Mouse (Mus musculus) myocyte (in vitro differentiated cells): ENCODE measurements around the gene Iqcn. TPM values are rescaled to one million over a fixed set of nuclear protein-coding genes. Genes with fewer than 3 reads are reported as not detected.

Source experiments
- H3K27me3 ChIP-seq: one replicate; pipeline ENCODE4 v1.6.1; 2011; ENCODE audit not compliant: control insufficient read depth, insufficient read depth, insufficient read length
- H3K36me3 ChIP-seq: one replicate; pipeline ENCODE4 v1.6.1; 2011; ENCODE audit not compliant: control insufficient read depth, insufficient read depth
- H3K4me2 ChIP-seq: one replicate; pipeline ENCODE4 v1.6.1; 2011; ENCODE audit warnings: low read depth, control low read depth
- H3K4me3 ChIP-seq: one replicate; pipeline ENCODE4 v1.5.1; 2011; ENCODE audit warnings: mild to moderate bottlenecking, control low read depth, moderate library complexity
- H3K79me2 ChIP-seq: one replicate; pipeline ENCODE4 v1.6.1; 2011; ENCODE audit not compliant: control insufficient read depth, insufficient read depth
- H3ac ChIP-seq: one replicate; pipeline ENCODE4 v1.6.1; 2011; ENCODE audit not compliant: control insufficient read depth, insufficient read length
- CEBPB ChIP-seq: IDR thresholded peaks from 2 replicates; pipeline ENCODE4 v1.6.1; 2011; ENCODE audit warnings: mild to moderate bottlenecking, moderate library complexity; ENCODE audit not compliant: poor library complexity, insufficient read depth, severe bottlenecking
- E2F4 ChIP-seq: IDR thresholded peaks from one replicate; pipeline ENCODE4 v1.6.1; 2011; ENCODE audit warnings: mild to moderate bottlenecking, control low read depth, moderate library complexity; ENCODE audit not compliant: insufficient read depth
- MAX ChIP-seq: IDR thresholded peaks from one replicate; pipeline ENCODE4 v1.6.1; 2011; ENCODE audit warnings: low read depth, mild to moderate bottlenecking, control low read depth
- MYOD1 ChIP-seq, 3 experiments: IDR thresholded peaks; one replicate each; pipeline ENCODE4 v1.6.1; 2011; ENCODE audit warnings: control low read depth in 2 of 3, low read depth in 2 of 3, mild to moderate bottlenecking in 2 of 3, moderate library complexity in 1 of 3; ENCODE audit not compliant: insufficient read length in 2 of 3, control insufficient read depth in 1 of 3
- MYOG ChIP-seq, 3 experiments: IDR thresholded peaks; one replicate each; pipeline ENCODE4 v1.6.1; 2011; ENCODE audit warnings: control low read depth in 2 of 3, low read depth in 2 of 3, mild to moderate bottlenecking in 2 of 3; ENCODE audit not compliant: insufficient read length in 2 of 3, control insufficient read depth in 1 of 3, insufficient read depth in 1 of 3
- POLR2A ChIP-seq: IDR thresholded peaks from one replicate; pipeline ENCODE4 v1.6.1; 2011; ENCODE audit warnings: low read depth, mild to moderate bottlenecking, control low read depth, moderate library complexity; ENCODE audit not compliant: insufficient read length
- POLR2AphosphoS2 ChIP-seq: IDR thresholded peaks from one replicate; pipeline ENCODE4 v1.6.1; 2011; ENCODE audit warnings: low read depth, control low read depth; ENCODE audit not compliant: insufficient read length
- REST ChIP-seq: IDR thresholded peaks from one replicate; pipeline ENCODE4 v1.6.1; 2011; ENCODE audit warnings: mild to moderate bottlenecking, control low read depth, moderate library complexity; ENCODE audit not compliant: insufficient read depth, insufficient read length
- SRF ChIP-seq: IDR thresholded peaks from one replicate; pipeline ENCODE4 v1.6.1; 2011; ENCODE audit warnings: low read depth; ENCODE audit not compliant: control insufficient read depth, insufficient read length
- TCF12 ChIP-seq: IDR thresholded peaks from one replicate; pipeline ENCODE4 v1.6.1; 2011; ENCODE audit warnings: mild to moderate bottlenecking, control low read depth; ENCODE audit not compliant: poor library complexity, insufficient read depth, severe bottlenecking
- TCF3 ChIP-seq: IDR thresholded peaks from one replicate; pipeline ENCODE4 v1.6.1; 2011; ENCODE audit warnings: low read depth, control low read depth; ENCODE audit not compliant: insufficient read length
- USF1 ChIP-seq: IDR thresholded peaks from one replicate; pipeline ENCODE4 v1.6.1; 2011; ENCODE audit warnings: low read depth, mild to moderate bottlenecking, control low read depth, moderate library complexity
- polyA plus RNA-seq: library from polyadenylated mRNA; unstranded; fragments of >200 nt; fragmentation: generic; extraction: Trizol; gene quantifications from one replicate; pipeline ENCODE4 v1.2.1, GENCODE M21; 2012; ENCODE audit warnings: missing spikeins

Gene Iqcn
- polyA plus RNA-seq, 1 experiment = 0.02 TPM

GRCm38 (mm10) chr8:70721601-70722000 lies 18.3 kb downstream of the Iqcn start:
- Histone ChIP-seq H3K4me3 (no peak overlapping the region), H3K4me2 (no peak overlapping the region), H3ac (no peak overlapping the region), H3K79me2 (no peaks in the 10 kb centered on the region), H3K36me3 (no peaks in the 10 kb centered on the region), H3K27me3 (no peaks in the 10 kb centered on the region)
- TF ChIP-seq POLR2AphosphoS2 (no peak), REST (no peak)

- H3K79me2 ChIP-seq = no peaks in the 10 kb centered on the region
- H3ac ChIP-seq = no peak within 1 kb of the TSS
- H3K27me3 ChIP-seq = no peaks in the 10 kb centered on the region
- TF ChIP-seq CEBPB (no peak), REST (no peak), MYOG (IDR thresholded peaks at IDR 0.05; ENCODE audit: control insufficient read depth in 1 of 3, insufficient read depth in 1 of 3, insufficient read length in 2 of 3, low read depth in 2 of 3) (no peak), MAX (no peak), E2F4 (no peak), POLR2AphosphoS2 (no peak), TCF3 (no peak), POLR2A (no peak), TCF12 (no peak), MYOD1 (IDR thresholded peaks at IDR 0.05; ENCODE audit: control insufficient read depth in 1 of 3, insufficient read length in 2 of 3, low read depth in 2 of 3) (no peak), SRF (no peak)
- H3K4me3 ChIP-seq = no peak within 1 kb of the TSS
- no peaks in the 10 kb centered on the region for H3K36me3 ChIP-seq
- H3K4me2 ChIP-seq = no peak within 1 kb of the TSS
Observed at GRCm38 (mm10) chr8:70723486-70724210, 20.4 kb downstream of the Iqcn start, which contains the start of gene Pde4c. Pde4c (plus strand) TSS chr8:70723720.

- H3K4me3 ChIP-seq = no peak overlapping the region
- no peak for TF ChIP-seq TCF12
- TF ChIP-seq MAX = no peak
- no peak for TF ChIP-seq POLR2AphosphoS2
- TF ChIP-seq E2F4 = no peak
- TF ChIP-seq CEBPB = no peak
- no peak for TF ChIP-seq REST
- TF ChIP-seq MYOG (IDR thresholded peaks at IDR 0.05; ENCODE audit: control insufficient read depth in 1 of 3, insufficient read depth in 1 of 3, insufficient read length in 2 of 3, low read depth in 2 of 3) = no peak
- no peak for TF ChIP-seq POLR2A
- TF ChIP-seq TCF3 = no peak
- no peak for TF ChIP-seq USF1
- TF ChIP-seq MYOD1 (IDR thresholded peaks at IDR 0.05; ENCODE audit: control insufficient read depth in 1 of 3, insufficient read length in 2 of 3, low read depth in 2 of 3) = no peak
- H3K79me2 ChIP-seq = no peaks in the 10 kb centered on the region
- H3K36me3 ChIP-seq = no peaks in the 10 kb centered on the region
- H3ac ChIP-seq = no peak overlapping the region
- no peaks in the 10 kb centered on the region for H3K27me3 ChIP-seq
- no peak overlapping the region for H3K4me2 ChIP-seq
Observed at GRCm38 (mm10) chr8:70724216-70724615, 21.0 kb downstream of the Iqcn start.

- TF ChIP-seq POLR2A = no peak
- TF ChIP-seq TCF12 = no peak
- no peak for TF ChIP-seq CEBPB
- TF ChIP-seq USF1 = no peak
- TF ChIP-seq MYOD1 (IDR thresholded peaks at IDR 0.05; ENCODE audit: control insufficient read depth in 1 of 3, insufficient read length in 2 of 3, low read depth in 2 of 3) = no peak
- TF ChIP-seq MAX = no peak
- no peak for TF ChIP-seq SRF
- no peak for TF ChIP-seq POLR2AphosphoS2
- no peak for TF ChIP-seq REST
- no peak for TF ChIP-seq MYOG (IDR thresholded peaks at IDR 0.05; ENCODE audit: control insufficient read depth in 1 of 3, insufficient read depth in 1 of 3, insufficient read length in 2 of 3, low read depth in 2 of 3)
- TF ChIP-seq E2F4 = no peak
- TF ChIP-seq TCF3 = no peak
- H3ac ChIP-seq = no peak overlapping the region
- no peak overlapping the region for H3K4me2 ChIP-seq
- no peaks in the 10 kb centered on the region for H3K36me3 ChIP-seq
- no peaks in the 10 kb centered on the region for H3K79me2 ChIP-seq
- no peak overlapping the region for H3K4me3 ChIP-seq
- no peaks in the 10 kb centered on the region for H3K27me3 ChIP-seq
Observed at GRCm38 (mm10) chr8:70725792-70726447, 22.7 kb downstream of the Iqcn start.

- H3K4me2 ChIP-seq = no peak overlapping the region
- no peaks in the 10 kb centered on the region for H3K27me3 ChIP-seq
- H3K79me2 ChIP-seq = no peaks in the 10 kb centered on the region
- H3ac ChIP-seq = no peak overlapping the region
- no peaks in the 10 kb centered on the region for H3K36me3 ChIP-seq
- H3K4me3 ChIP-seq = no peak overlapping the region
- TF ChIP-seq SRF = no peak
- TF ChIP-seq POLR2AphosphoS2 = no peak
- TF ChIP-seq MAX = no peak
- no peak for TF ChIP-seq USF1
- TF ChIP-seq TCF3 = no peak
- no peak for TF ChIP-seq E2F4
- TF ChIP-seq REST = no peak
- no peak for TF ChIP-seq CEBPB
Observed at GRCm38 (mm10) chr8:70726721-70727120, 23.5 kb downstream of the Iqcn start.
